Mouse (Mus musculus) ES-E14 (cell line): Measurements from ENCODE around the gene Rassf8. TPM values are rescaled to one million over a fixed set of nuclear protein-coding genes. Genes with fewer than 3 reads are reported as not detected.

ENCODE experiments used
- DNase-seq: peaks from one replicate; pipeline ENCODE4 v3.0.0-alpha.2; 2013; ENCODE audit warnings: low read depth, low spot score
- H3K27ac ChIP-seq: 2 replicates; pipeline ENCODE4 v1.5.1; 2012; ENCODE audit warnings: low read depth, mild to moderate bottlenecking, low read length, moderate library complexity, mixed read lengths; ENCODE audit not compliant: poor library complexity, insufficient read depth, severe bottlenecking
- H3K36me3 ChIP-seq: 2 replicates; pipeline ENCODE4 v1.6.1; 2012; ENCODE audit warnings: mild to moderate bottlenecking, low read length, moderate library complexity, mixed read lengths; ENCODE audit not compliant: control insufficient read depth, poor library complexity, insufficient read depth, severe bottlenecking
- H3K4me1 ChIP-seq, 2 experiments: fragments of 150-350 bp in 1 of 2; sonication (generic) in 1 of 2; 2 replicates each; pipeline ENCODE4 v1.6.1; 2012; ENCODE audit warnings: low read length in 2 of 2, mild to moderate bottlenecking in 1 of 2, mixed read lengths in 1 of 2; ENCODE audit not compliant: control insufficient read depth in 2 of 2, insufficient read depth in 2 of 2, poor library complexity in 1 of 2
- H3K4me3 ChIP-seq, 2 experiments: fragments of 150-350 bp in 1 of 2; sonication (generic) in 1 of 2; 2 replicates each; pipeline ENCODE4 v1.5.1; 2012; ENCODE audit warnings: low read length in 2 of 2, low read depth in 1 of 2, mild to moderate bottlenecking in 1 of 2, mixed read lengths in 1 of 2; ENCODE audit not compliant: insufficient read depth in 1 of 2, poor library complexity in 1 of 2, severe bottlenecking in 1 of 2
- H3K9ac ChIP-seq: 2 replicates; pipeline ENCODE4 v1.6.1; 2012; ENCODE audit warnings: low read depth, mild to moderate bottlenecking, low read length, mixed read lengths; ENCODE audit not compliant: poor library complexity, insufficient read depth, severe bottlenecking
- H3K9me3 ChIP-seq: fragments of 150-350 bp; sonication (generic); 2 replicates; pipeline ENCODE4 v1.6.1; 2012; ENCODE audit warnings: low read depth, mild to moderate bottlenecking, low read length; ENCODE audit not compliant: control insufficient read depth, insufficient read depth
- CHD2 ChIP-seq: IDR thresholded peaks from 2 replicates; pipeline ENCODE4 v1.6.1; 2014; ENCODE audit warnings: mild to moderate bottlenecking, low read depth, low read length, inconsistent platforms
- HCFC1 ChIP-seq: IDR thresholded peaks from 2 replicates; pipeline ENCODE4 v1.6.1; 2012; ENCODE audit warnings: low read length, inconsistent platforms, borderline replicate concordance; ENCODE audit not compliant: insufficient read depth
- MAFK ChIP-seq: IDR thresholded peaks from 2 replicates; pipeline ENCODE4 v1.6.1; 2014; ENCODE audit warnings: mild to moderate bottlenecking, low read depth, low read length, inconsistent platforms; ENCODE audit not compliant: insufficient read depth
- ZC3H11A ChIP-seq: IDR thresholded peaks from 2 replicates; pipeline ENCODE4 v1.6.1; 2012; ENCODE audit warnings: low read depth, mild to moderate bottlenecking, inconsistent platforms, low read length, borderline replicate concordance
- ZNF384 ChIP-seq: IDR thresholded peaks from 2 replicates; pipeline ENCODE4 v1.6.1; 2012; ENCODE audit warnings: low read depth, low read length, inconsistent platforms
- in situ Hi-C, 2 experiments: fragments of 600-800 bp; cut with MboI; formaldehyde crosslinking; loops; one replicate each; pipeline ENCODE4 v1.15.1; 2025; ENCODE audit warnings: low sequenced_read_pairs in 2 of 2, inconsistent platforms in 1 of 2; ENCODE audit not compliant: unreplicated experiment in 2 of 2
- total RNA-seq: library from RNA; depleted of rRNA; stranded (reverse); fragments of 300-350 nt; gene quantifications from 2 replicates; pipeline ENCODE4 v1.2.3, GENCODE M21; 2012

Rassf8 gene
- total RNA-seq, 1 experiment: 9.0 TPM

- in situ Hi-C loops: no loop called here
- no peaks in the 10 kb centered on the region for H3K36me3 ChIP-seq
- no peak overlapping the region for H3K4me3 ChIP-seq
- no peak overlapping the region for H3K9ac ChIP-seq
- TF ChIP-seq HCFC1 (no peak), MAFK (no peak), CHD2 (no peak), ZC3H11A (no peak), ZNF384 (no peak)
- no peak overlapping the region for H3K27ac ChIP-seq
- DNase-seq: no peak
- no peaks in the 10 kb centered on the region for H3K9me3 ChIP-seq
- H3K4me1 ChIP-seq: peaks cover 2 to 14% of the 10 kb centered on the region in 2 experiments; a peak in 3 of 4 replicates
These were observed 23.3 kb upstream of the Rassf8 start for GRCm38 (mm10) chr6:145723131-145723863.

- Histone ChIP-seq H3K36me3 (no peaks in the 10 kb centered on the region), H3K9ac (no peak overlapping the region), H3K4me3 (no peak overlapping the region), H3K27ac (no peak overlapping the region), H3K9me3 (no peaks in the 10 kb centered on the region), H3K4me1 (peaks cover 2 to 14% of the 10 kb centered on the region in 2 experiments; a peak in 3 of 4 replicates)
- no peak for DNase-seq
- in situ Hi-C loops: no loop called here
- TF ChIP-seq CHD2: no peak
- no peak for TF ChIP-seq MAFK
- TF ChIP-seq HCFC1: no peak
- TF ChIP-seq ZC3H11A: no peak
- no peak for TF ChIP-seq ZNF384
These were observed 20.7 kb upstream of the Rassf8 start for GRCm38 (mm10) chr6:145725849-145726248.

- TF ChIP-seq ZNF384: no peak
- no peak for TF ChIP-seq HCFC1
- TF ChIP-seq ZC3H11A: no peak
- no peak for TF ChIP-seq MAFK
- TF ChIP-seq CHD2: no peak
- Histone ChIP-seq H3K4me1 (peaks cover 2 to 14% of the 10 kb centered on the region in 2 experiments; a peak in 3 of 4 replicates), H3K27ac (no peak overlapping the region), H3K4me3 (no peak overlapping the region), H3K9ac (no peak overlapping the region), H3K36me3 (no peaks in the 10 kb centered on the region), H3K9me3 (no peaks in the 10 kb centered on the region)
- in situ Hi-C loops: no loop called here
- no peak for DNase-seq
These were observed 19.6 kb upstream of the Rassf8 start for GRCm38 (mm10) chr6:145726986-145727385.

- TF ChIP-seq HCFC1 (no peak), ZNF384 (peak; percentile 94), CHD2 (no peak), ZC3H11A (no peak), MAFK (no peak)
- DNase-seq: no peak
- no peak overlapping the region for H3K27ac ChIP-seq
- in situ Hi-C loops: no loop called here
- no peaks in the 10 kb centered on the region for H3K9me3 ChIP-seq
- no peak overlapping the region for H3K4me3 ChIP-seq
- H3K4me1 ChIP-seq: peaks cover 0 to 2% of the 10 kb centered on the region in 2 experiments; a peak in 2 of 4 replicates
- no peak overlapping the region for H3K9ac ChIP-seq
- no peaks in the 10 kb centered on the region for H3K36me3 ChIP-seq
These were observed 13.7 kb upstream of the Rassf8 start for GRCm38 (mm10) chr6:145732868-145733267.
